Mouse (Mus musculus): ENCODE results near the gene Gm28035. TPM values are rescaled to one million over a fixed set of nuclear protein-coding genes. Genes with fewer than 3 reads are reported as not detected.

Gene Gm28035
- polyA plus RNA-seq, 1 experiment from 2014 or later, result 0.14 TPM

- peak; percentile 66 for ATAC-seq (ENCODE audit: insufficient number of reproducible peaks, insufficient read depth, low FRiP score, low TSS enrichment)
- Histone ChIP-seq H3K4me1 (peaks cover 18% of the 10 kb centered on the region), H3K9ac (peak overlapping the region; percentile 91), H3K36me3 (0 out of 2 replicates have a peak, but pooled peaks cover 4% of the 10 kb centered on the region), H3K9me3 (no peaks in the 10 kb centered on the region), H3K27ac (peak overlapping the region; percentile 74; the same call in 1 of the 2 replicates), H3K4me3 (peak overlapping the region; percentile 99), H3K27me3 (no peaks in the 10 kb centered on the region), H3K4me2 (replicated peaks) (peak overlapping the region; percentile 96)
- 16% methylated on average over 38 of the region's 38 CpGs for WGBS
Observed at GRCm38 (mm10) chr2:30285416-30286181, 45.2 kb downstream of the Gm28035 start.

GRCm38 (mm10) chr2:30286192-30287026 is 46.0 kb downstream of the Gm28035 start, which contains the start of the genes Dolk and Nup188:
Dolk (minus strand) TSS chr2:30286334.
Nup188 (plus strand) TSS chr2:30286397.
- H3K4me2 ChIP-seq (replicated peaks), result peak within 1 kb of the TSS; percentile 96
- ATAC-seq (ENCODE audit: insufficient number of reproducible peaks, insufficient read depth, low FRiP score, low TSS enrichment), result peak; percentile 85
- 0 out of 2 replicates have a peak, but pooled peaks cover 4% of the 10 kb centered on the region for H3K36me3 ChIP-seq
- H3K27me3 ChIP-seq, result no peaks in the 10 kb centered on the region
- WGBS, result under 1% methylated on average over 62 of the region's 68 CpGs
- peak within 1 kb of the TSS; percentile 91 for H3K9ac ChIP-seq
- peak within 1 kb of the TSS; percentile 74 for H3K27ac ChIP-seq
- H3K9me3 ChIP-seq, result no peaks in the 10 kb centered on the region
- peaks cover 18% of the 10 kb centered on the region for H3K4me1 ChIP-seq
- H3K4me3 ChIP-seq, result peak within 1 kb of the TSS; percentile 99

GRCm38 (mm10) chr2:30287027-30287373 is 46.6 kb downstream of the Gm28035 start:
- peak overlapping the region; percentile 91 for H3K9ac ChIP-seq
- H3K4me3 ChIP-seq, result peak overlapping the region; percentile 99
- H3K27ac ChIP-seq, result peak overlapping the region; percentile 74; the same call in 1 of the 2 replicates
- no peak for ATAC-seq (ENCODE audit: insufficient number of reproducible peaks, insufficient read depth, low FRiP score, low TSS enrichment)
- peak overlapping the region; percentile 96 for H3K4me2 ChIP-seq (replicated peaks)
- peaks cover 18% of the 10 kb centered on the region for H3K4me1 ChIP-seq
- H3K27me3 ChIP-seq, result no peaks in the 10 kb centered on the region
- 0 out of 2 replicates have a peak, but pooled peaks cover 4% of the 10 kb centered on the region for H3K36me3 ChIP-seq
- no peaks in the 10 kb centered on the region for H3K9me3 ChIP-seq
- WGBS, result under 1% methylated on average over 10 of the region's 10 CpGs

- Histone ChIP-seq H3K4me2 (replicated peaks) (no peak overlapping the region), H3K4me3 (no peak overlapping the region), H3K4me1 (no peaks in the 10 kb centered on the region), H3K27ac (no peak overlapping the region), H3K9me3 (no peaks in the 10 kb centered on the region), H3K9ac (no peak overlapping the region), H3K36me3 (peaks cover 71% of the 10 kb centered on the region), H3K27me3 (no peaks in the 10 kb centered on the region)
- no peak for ATAC-seq (ENCODE audit: insufficient number of reproducible peaks, insufficient read depth, low FRiP score, low TSS enrichment)
- WGBS, result 76% methylated on average over 3 of the region's 3 CpGs
Observed at GRCm38 (mm10) chr2:30299525-30299924, 59.2 kb downstream of the Gm28035 start.

- H3K4me3 ChIP-seq, result no peak overlapping the region
- H3K9ac ChIP-seq, result no peak overlapping the region
- H3K4me2 ChIP-seq (replicated peaks), result no peak overlapping the region
- no peaks in the 10 kb centered on the region for H3K4me1 ChIP-seq
- H3K9me3 ChIP-seq, result no peaks in the 10 kb centered on the region
- H3K27ac ChIP-seq, result no peak overlapping the region
- H3K27me3 ChIP-seq, result no peaks in the 10 kb centered on the region
- no peak for ATAC-seq (ENCODE audit: insufficient number of reproducible peaks, insufficient read depth, low FRiP score, low TSS enrichment)
- H3K36me3 ChIP-seq, result peaks cover 75% of the 10 kb centered on the region
- 89% methylated on average over 5 of the region's 5 CpGs for WGBS
Observed at GRCm38 (mm10) chr2:30299966-30300365, 59.6 kb downstream of the Gm28035 start.

GRCm38 (mm10) chr2:30306087-30306486 is 65.7 kb downstream of the Gm28035 start:
- WGBS, result 92% methylated on average over 7 of the region's 7 CpGs
- H3K36me3 ChIP-seq, result peaks cover 91% of the 10 kb centered on the region

GRCm38 (mm10) chr2:30309351-30309750 is 69.0 kb downstream of the Gm28035 start:
- Histone ChIP-seq H3K4me2 (replicated peaks) (no peak overlapping the region), H3K36me3 (peaks cover 93% of the 10 kb centered on the region), H3K9me3 (no peaks in the 10 kb centered on the region), H3K27ac (no peak overlapping the region), H3K9ac (no peak overlapping the region), H3K4me1 (no peaks in the 10 kb centered on the region), H3K27me3 (no peaks in the 10 kb centered on the region), H3K4me3 (no peak overlapping the region)
- no peak for ATAC-seq (ENCODE audit: insufficient number of reproducible peaks, insufficient read depth, low FRiP score, low TSS enrichment)
- WGBS, result 86% methylated on average over 3 of the region's 3 CpGs

More at GRCm38 (mm10) chr2:30306087-30306486, 65.7 kb downstream of the Gm28035 start:
- Histone ChIP-seq H3K9ac (no peak overlapping the region), H3K4me1 (no peaks in the 10 kb centered on the region), H3K4me2 (replicated peaks) (no peak overlapping the region), H3K27me3 (no peaks in the 10 kb centered on the region), H3K27ac (no peak overlapping the region), H3K9me3 (no peaks in the 10 kb centered on the region), H3K4me3 (no peak overlapping the region)
- ATAC-seq (ENCODE audit: insufficient number of reproducible peaks, insufficient read depth, low FRiP score, low TSS enrichment), result no peak

- H3K4me2 ChIP-seq (replicated peaks), result no peak overlapping the region
- no peaks in the 10 kb centered on the region for H3K4me1 ChIP-seq
- no peak overlapping the region for H3K9ac ChIP-seq
- WGBS, result 96% methylated on average over 2 of the region's 2 CpGs
- ATAC-seq (ENCODE audit: insufficient number of reproducible peaks, insufficient read depth, low FRiP score, low TSS enrichment), result no peak
- no peak overlapping the region for H3K4me3 ChIP-seq
- no peaks in the 10 kb centered on the region for H3K27me3 ChIP-seq
- peaks cover 93% of the 10 kb centered on the region for H3K36me3 ChIP-seq
- no peak overlapping the region for H3K27ac ChIP-seq
- H3K9me3 ChIP-seq, result no peaks in the 10 kb centered on the region
Observed at GRCm38 (mm10) chr2:30311481-30311880, 71.1 kb downstream of the Gm28035 start.

GRCm38 (mm10) chr2:30316136-30316535 is 75.8 kb downstream of the Gm28035 start:
- WGBS, result 87% methylated on average over 4 of the region's 4 CpGs
- H3K9ac ChIP-seq, result no peak overlapping the region
- no peaks in the 10 kb centered on the region for H3K27me3 ChIP-seq
- H3K27ac ChIP-seq, result no peak overlapping the region
- H3K4me2 ChIP-seq (replicated peaks), result no peak overlapping the region
- no peaks in the 10 kb centered on the region for H3K9me3 ChIP-seq
- no peak overlapping the region for H3K4me3 ChIP-seq
- no peaks in the 10 kb centered on the region for H3K4me1 ChIP-seq
- no peak for ATAC-seq (ENCODE audit: insufficient number of reproducible peaks, insufficient read depth, low FRiP score, low TSS enrichment)
- H3K36me3 ChIP-seq, result peaks cover 90% of the 10 kb centered on the region

- Histone ChIP-seq H3K27me3 (no peaks in the 10 kb centered on the region), H3K4me1 (no peaks in the 10 kb centered on the region), H3K9ac (no peak overlapping the region), H3K4me2 (replicated peaks) (no peak overlapping the region), H3K27ac (no peak overlapping the region), H3K9me3 (no peaks in the 10 kb centered on the region), H3K36me3 (peaks cover 92% of the 10 kb centered on the region), H3K4me3 (no peak overlapping the region)
- ATAC-seq (ENCODE audit: insufficient number of reproducible peaks, insufficient read depth, low FRiP score, low TSS enrichment), result no peak
- 92% methylated on average over 5 of the region's 5 CpGs for WGBS
Observed at GRCm38 (mm10) chr2:30316955-30317354, 76.6 kb downstream of the Gm28035 start.

GRCm38 (mm10) chr2:30319260-30319659 is 78.9 kb downstream of the Gm28035 start:
- no peak overlapping the region for H3K27ac ChIP-seq
- ATAC-seq (ENCODE audit: insufficient number of reproducible peaks, insufficient read depth, low FRiP score, low TSS enrichment), result no peak
- no peaks in the 10 kb centered on the region for H3K9me3 ChIP-seq
- peaks cover 92% of the 10 kb centered on the region for H3K36me3 ChIP-seq
- H3K27me3 ChIP-seq, result no peaks in the 10 kb centered on the region
- no peaks in the 10 kb centered on the region for H3K4me1 ChIP-seq
- 84% methylated on average over 4 of the region's 4 CpGs for WGBS
- no peak overlapping the region for H3K4me3 ChIP-seq
- no peak overlapping the region for H3K9ac ChIP-seq
- H3K4me2 ChIP-seq (replicated peaks), result no peak overlapping the region

All from embryonic facial prominence, embryonic 12.5 days (tissue).